Mouse (Mus musculus) G1E (cell line): ENCODE measurements at regions not wholly inside any gene's neighbourhood (a gene's known extent, or its start where the extent isn't known, plus 50 kb on each side); places are given as distances from the start of the nearest gene placed in this dataset.

ENCODE experiments used
- ATAC-seq: 2 replicates; pipeline ENCODE4 v1.8.0; 2016; ENCODE audit warnings: mild to moderate bottlenecking; ENCODE audit not compliant: insufficient number of reproducible peaks, poor library complexity, low FRiP score, severe bottlenecking; ENCODE audit errors: extremely low read depth
- DNase-seq: peaks from one replicate; pipeline ENCODE4 v3.0.0; 2012; ENCODE audit warnings: low spot score
- H3K27me3 ChIP-seq: 2 replicates; pipeline ENCODE4 v1.6.1; 2012; ENCODE audit warnings: mild to moderate bottlenecking, low read length, inconsistent platforms; ENCODE audit not compliant: insufficient read depth
- H3K36me3 ChIP-seq: replicated peaks from 2 replicates; pipeline ENCODE3; 2012; ENCODE audit warnings: mild to moderate bottlenecking, inconsistent platforms
- H3K4me1 ChIP-seq: 2 replicates; pipeline ENCODE4 v1.6.1; 2012; ENCODE audit warnings: low read depth, low read length, inconsistent platforms, mixed read lengths; ENCODE audit not compliant: insufficient read depth
- H3K4me3 ChIP-seq: 2 replicates; pipeline ENCODE4 v1.5.1; 2012; ENCODE audit warnings: low read depth, mild to moderate bottlenecking, inconsistent platforms, low read length, moderate library complexity, mixed read lengths
- H3K9me3 ChIP-seq: replicated peaks from 2 replicates; pipeline ENCODE4 v1.6.1; 2012; ENCODE audit warnings: inconsistent platforms
- CTCF ChIP-seq: IDR thresholded peaks from 2 replicates; pipeline ENCODE4 v1.5.1; 2012; ENCODE audit warnings: low read depth, low read length, inconsistent platforms, mixed read lengths
- GATA1 ChIP-seq: IDR thresholded peaks from 2 replicates; pipeline ENCODE4 v1.6.1; 2012; ENCODE audit warnings: borderline replicate concordance, low read length, inconsistent platforms, mixed read lengths
- GATA2 ChIP-seq: IDR thresholded peaks from 2 replicates; pipeline ENCODE4 v1.6.1; 2012; ENCODE audit warnings: low read depth, low read length, inconsistent platforms, borderline replicate concordance
- POLR2AphosphoS5 ChIP-seq: IDR thresholded peaks from 2 replicates; pipeline ENCODE4 v1.6.1; 2012; ENCODE audit warnings: low read depth, low read length, inconsistent platforms; ENCODE audit not compliant: insufficient replicate concordance
- TAL1 ChIP-seq: conservative IDR thresholded peaks from 2 replicates; pipeline ENCODE4 v1.6.1; 2012; ENCODE audit warnings: low read depth, low read length, inconsistent platforms, mixed read lengths

GRCm38 (mm10) chr2:166467137-166467536 lies 246.5 kb downstream of the Prex1 start:
- ATAC-seq, result no peak
- peaks cover 88% of the 10 kb centered on the region for H3K9me3 ChIP-seq
- no peaks in the 10 kb centered on the region for H3K36me3 ChIP-seq
- DNase-seq, result no peak
- TF ChIP-seq TAL1 (no peak), GATA2 (no peak), CTCF (no peak), GATA1 (no peak), POLR2AphosphoS5 (no peak)
- no peak overlapping the region for H3K4me3 ChIP-seq
- no peaks in the 10 kb centered on the region for H3K4me1 ChIP-seq
- no peaks in the 10 kb centered on the region for H3K27me3 ChIP-seq

- Histone ChIP-seq H3K9me3 (peaks cover 88% of the 10 kb centered on the region), H3K4me1 (no peaks in the 10 kb centered on the region), H3K36me3 (no peaks in the 10 kb centered on the region), H3K27me3 (no peaks in the 10 kb centered on the region), H3K4me3 (no peak overlapping the region)
- TF ChIP-seq CTCF (no peak), GATA1 (no peak), POLR2AphosphoS5 (no peak)
- DNase-seq (no peak), ATAC-seq (no peak)
These were observed 248.1 kb downstream of the Prex1 start for GRCm38 (mm10) chr2:166465531-166465930.

- TF ChIP-seq TAL1 (no peak), GATA2 (no peak), CTCF (no peak), GATA1 (no peak), POLR2AphosphoS5 (no peak)
- H3K4me1 ChIP-seq, result no peaks in the 10 kb centered on the region
- ATAC-seq, result no peak
- H3K9me3 ChIP-seq, result peaks cover 87% of the 10 kb centered on the region
- DNase-seq, result no peak
- H3K27me3 ChIP-seq, result no peaks in the 10 kb centered on the region
- no peak overlapping the region for H3K4me3 ChIP-seq
- H3K36me3 ChIP-seq, result no peaks in the 10 kb centered on the region
These were observed 250.1 kb downstream of the Prex1 start for GRCm38 (mm10) chr2:166463539-166463938.

- TF ChIP-seq POLR2AphosphoS5 (no peak), TAL1 (no peak), CTCF (no peak), GATA1 (no peak), GATA2 (no peak)
- ATAC-seq (no peak), DNase-seq (no peak)
- Histone ChIP-seq H3K27me3 (no peaks in the 10 kb centered on the region), H3K9me3 (peaks cover 78% of the 10 kb centered on the region), H3K36me3 (no peaks in the 10 kb centered on the region), H3K4me3 (no peak overlapping the region), H3K4me1 (no peaks in the 10 kb centered on the region)
These were observed 251.7 kb downstream of the Prex1 start for GRCm38 (mm10) chr2:166461956-166462355.

- no peak for ATAC-seq
- TF ChIP-seq CTCF (no peak), TAL1 (no peak), POLR2AphosphoS5 (no peak), GATA1 (no peak), GATA2 (no peak)
These were observed 252.5 kb downstream of the Prex1 start for GRCm38 (mm10) chr2:166461103-166461502.

GRCm38 (mm10) chr2:166459955-166460354 lies 253.7 kb downstream of the Prex1 start:
- Histone ChIP-seq H3K36me3 (no peaks in the 10 kb centered on the region), H3K27me3 (no peaks in the 10 kb centered on the region), H3K4me1 (no peaks in the 10 kb centered on the region), H3K4me3 (no peak overlapping the region), H3K9me3 (peaks cover 80% of the 10 kb centered on the region)
- ATAC-seq (no peak), DNase-seq (no peak)
- TF ChIP-seq GATA1 (no peak), TAL1 (no peak), GATA2 (no peak), POLR2AphosphoS5 (no peak), CTCF (no peak)

More at GRCm38 (mm10) chr2:166461103-166461502, 252.5 kb downstream of the Prex1 start:
- H3K27me3 ChIP-seq, result no peaks in the 10 kb centered on the region
- H3K4me1 ChIP-seq, result no peaks in the 10 kb centered on the region
- no peak for DNase-seq
- peaks cover 79% of the 10 kb centered on the region for H3K9me3 ChIP-seq
- H3K36me3 ChIP-seq, result no peaks in the 10 kb centered on the region
- no peak overlapping the region for H3K4me3 ChIP-seq

GRCm38 (mm10) chr2:166458953-166459352 lies 254.7 kb downstream of the Prex1 start:
- Histone ChIP-seq H3K9me3 (peaks cover 76% of the 10 kb centered on the region), H3K4me1 (no peaks in the 10 kb centered on the region), H3K27me3 (no peaks in the 10 kb centered on the region), H3K4me3 (no peak overlapping the region), H3K36me3 (no peaks in the 10 kb centered on the region)
- ATAC-seq (no peak), DNase-seq (no peak)
- TF ChIP-seq GATA1 (no peak), TAL1 (no peak), GATA2 (no peak), POLR2AphosphoS5 (no peak), CTCF (no peak)
